Mouse (Mus musculus): ENCODE data around the gene Gm32742.

Gene Gm32742

DNA sequence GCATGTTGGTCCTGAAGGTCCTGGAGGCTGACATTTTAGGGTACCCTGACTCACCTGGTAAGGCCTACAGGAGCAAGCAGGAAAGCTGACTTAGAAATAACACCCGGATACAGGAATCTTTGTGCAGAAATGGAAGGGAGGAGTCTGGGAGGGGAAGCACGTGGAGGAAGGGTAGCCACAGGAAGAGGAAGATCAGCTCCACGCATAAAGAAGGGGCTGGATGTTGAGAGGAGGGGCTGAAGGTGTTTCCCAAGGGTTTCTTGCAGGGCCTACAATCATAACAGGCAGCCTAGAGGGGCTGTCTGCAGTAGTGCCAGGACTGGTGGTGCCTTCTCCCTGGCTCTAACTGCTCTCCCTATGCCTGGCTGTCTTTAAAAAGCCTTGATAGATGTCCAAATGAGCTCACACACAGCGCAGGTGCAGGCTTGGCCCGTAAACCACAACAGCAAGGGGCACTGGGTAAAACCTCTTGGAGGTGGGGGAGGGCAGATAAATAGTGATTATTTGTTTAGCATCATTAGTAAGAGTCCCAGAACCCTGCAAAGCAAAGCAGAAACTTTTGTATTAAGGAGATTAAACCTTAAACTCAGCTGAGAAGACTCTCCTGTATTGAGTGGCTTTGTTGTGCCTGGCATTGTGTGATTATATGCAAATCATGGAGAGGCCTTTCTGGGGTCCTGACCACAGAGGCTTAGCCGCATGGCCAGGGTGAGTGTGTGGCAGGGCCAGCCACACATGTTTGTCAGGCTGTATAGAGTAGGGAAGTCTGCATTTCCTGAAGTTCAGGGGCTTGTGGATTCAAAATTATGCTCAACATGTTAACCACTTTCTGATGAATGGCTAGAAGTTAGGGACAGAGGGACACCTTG lies at the start of gene Gm32742:
Gm32742 (minus strand) TSS at position 206 of the 869 bp plus-strand sequence.
- TF ChIP-seq GATA4 (IDR thresholded peaks at IDR 0.05; ENCODE audit: insufficient replicate concordance, low read length) = no peak

DNA sequence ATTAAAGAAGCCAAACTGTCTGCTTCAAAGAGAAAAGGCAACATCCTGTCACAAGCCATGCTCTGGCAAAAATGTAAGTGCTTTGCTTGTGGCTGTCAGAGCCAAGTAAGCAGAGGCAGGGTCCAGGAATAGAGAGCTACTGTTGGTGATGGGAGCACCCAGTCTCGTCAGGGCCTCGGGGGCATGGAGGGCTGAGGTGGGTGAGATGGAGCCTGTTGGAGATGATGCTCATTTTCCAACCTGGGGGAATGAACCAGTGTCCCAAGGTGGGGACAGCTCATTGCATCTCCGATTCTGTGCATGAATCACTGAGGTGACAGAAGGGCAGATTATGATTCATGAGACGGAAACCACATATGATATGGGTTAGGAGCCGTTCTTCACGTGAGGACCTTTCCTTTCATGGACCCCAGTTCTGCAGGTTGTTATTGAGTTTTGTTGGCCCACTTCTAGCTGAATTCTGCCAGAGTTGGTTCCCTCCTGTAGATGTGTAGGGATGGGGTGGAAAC lies 48.5 kb upstream of the Gm32742 start:
- TF ChIP-seq GATA4 (IDR thresholded peaks at IDR 0.05; ENCODE audit: insufficient replicate concordance, low read length) = no peak

DNA sequence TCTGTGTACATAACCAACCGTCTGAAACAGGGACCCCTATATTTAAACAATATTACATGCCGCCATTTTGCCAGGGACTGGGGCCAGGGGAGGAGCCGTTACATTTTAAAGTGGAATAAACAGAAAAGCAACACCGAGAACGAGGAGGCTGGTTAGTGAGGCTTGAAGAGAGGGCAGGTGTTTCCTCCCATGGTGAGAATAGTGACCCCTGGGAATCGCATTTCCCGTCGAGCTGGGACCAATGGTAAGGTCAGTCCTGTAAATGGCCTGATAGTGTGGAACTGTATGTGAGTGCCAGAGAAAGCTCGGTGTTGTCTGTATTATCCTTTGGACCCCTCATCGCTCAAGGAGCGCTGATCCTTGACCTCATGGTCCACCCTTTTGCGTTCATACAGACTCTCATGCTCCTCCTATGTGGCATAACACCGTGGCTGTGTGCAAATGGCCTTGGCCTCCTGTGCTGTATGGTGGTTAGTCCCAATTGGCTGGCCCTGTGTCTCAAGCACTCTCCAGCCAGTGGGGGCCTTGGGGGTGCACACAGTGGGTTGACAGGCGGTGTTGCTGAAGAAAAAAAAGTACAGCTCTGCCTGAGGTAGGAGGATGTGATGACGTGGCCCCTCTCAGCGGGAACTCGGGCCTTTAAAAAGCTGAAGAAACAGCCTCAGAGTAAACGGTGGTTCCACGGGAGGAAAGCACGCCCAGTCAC lies 47.9 kb upstream of the Gm32742 start, which contains the start of gene Pou2af1:
Pou2af1 (plus strand) TSS at position 686 of the 706 bp plus-strand sequence.
- TF ChIP-seq GATA4 (IDR thresholded peaks at IDR 0.05; ENCODE audit: insufficient replicate concordance, low read length) = no peak

DNA sequence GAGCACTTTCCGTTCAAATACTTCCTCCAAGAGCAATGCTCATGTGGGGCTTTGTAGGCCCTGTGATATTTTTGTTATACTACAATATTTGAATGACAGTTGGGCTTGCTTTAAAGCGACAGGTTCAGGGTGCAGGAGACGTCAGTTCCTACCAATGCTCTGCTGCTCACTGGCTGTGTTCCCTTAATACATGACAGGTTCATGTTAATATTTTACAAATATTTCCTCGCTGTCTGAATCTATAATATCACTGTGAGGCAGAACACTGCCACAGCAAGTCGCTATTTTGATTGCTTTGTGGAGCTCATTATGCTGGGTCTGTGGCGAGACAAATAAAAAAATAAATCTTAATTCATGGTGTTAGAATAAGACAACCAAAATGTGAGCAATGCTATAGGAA lies 45.9 kb upstream of the Gm32742 start:
- TF ChIP-seq GATA4 (IDR thresholded peaks at IDR 0.05; ENCODE audit: insufficient replicate concordance, low read length) = no peak

DNA sequence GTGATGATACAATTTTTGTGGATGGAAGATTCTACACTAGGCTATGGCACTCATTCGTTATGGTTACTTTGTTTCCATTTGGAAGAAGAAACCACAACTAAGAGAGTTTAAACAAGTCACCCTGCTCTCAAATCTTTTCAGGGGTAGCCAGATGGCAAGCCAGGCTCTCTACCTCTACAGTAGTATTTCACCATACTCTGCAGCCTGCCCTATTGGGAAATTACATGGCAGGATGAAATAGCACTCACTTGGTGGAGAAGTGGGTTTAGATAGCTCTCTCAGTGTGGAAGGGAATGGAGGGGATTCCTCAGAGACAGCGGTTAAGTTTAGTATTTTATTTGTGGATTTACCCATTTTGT lies 43.6 kb upstream of the Gm32742 start:
- TF ChIP-seq GATA4 (IDR thresholded peaks at IDR 0.05; ENCODE audit: insufficient replicate concordance, low read length) = no peak

DNA sequence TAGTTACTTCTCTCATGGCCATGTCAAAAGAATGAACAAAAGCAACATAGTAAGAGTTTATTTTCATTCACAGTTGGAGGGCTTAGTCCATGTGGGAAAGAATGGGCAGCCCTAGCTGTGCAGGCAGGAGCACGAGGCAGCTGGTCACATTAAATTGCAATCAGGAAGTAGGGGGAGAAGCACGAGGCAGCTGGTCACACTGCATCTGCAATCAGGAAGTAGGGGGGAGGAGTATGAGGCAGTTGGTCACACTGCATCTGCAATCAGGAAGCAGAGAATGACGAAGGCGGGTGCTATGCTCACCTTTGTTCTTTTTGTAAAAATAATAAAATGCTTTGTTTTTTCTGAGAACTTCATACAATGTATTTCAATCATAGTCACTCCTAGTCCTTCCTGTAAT lies 29.5 kb upstream of the Gm32742 start:
- no peak for TF ChIP-seq GATA4 (IDR thresholded peaks at IDR 0.05; ENCODE audit: insufficient replicate concordance, low read length)

DNA sequence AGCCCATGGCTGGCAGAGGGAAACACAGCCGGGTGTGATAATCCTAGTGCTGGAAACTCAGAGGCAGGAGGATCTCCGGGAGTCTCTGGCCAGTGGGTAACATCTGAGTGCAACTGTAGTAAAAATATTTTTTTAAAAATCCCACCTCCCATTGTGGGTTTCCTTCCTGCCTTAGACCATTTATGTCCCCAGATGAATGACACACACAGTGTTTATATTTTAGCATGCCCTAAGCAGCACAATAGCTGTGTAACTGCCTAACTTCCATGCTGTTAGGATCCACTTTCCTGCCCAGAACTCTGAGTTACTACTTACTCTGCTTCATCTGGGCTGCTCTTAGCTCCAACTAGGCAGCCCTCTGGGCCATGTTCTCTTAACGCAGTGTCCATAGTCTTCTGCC lies 25.3 kb upstream of the Gm32742 start:
- TF ChIP-seq GATA4 (IDR thresholded peaks at IDR 0.05; ENCODE audit: insufficient replicate concordance, low read length) = no peak

DNA sequence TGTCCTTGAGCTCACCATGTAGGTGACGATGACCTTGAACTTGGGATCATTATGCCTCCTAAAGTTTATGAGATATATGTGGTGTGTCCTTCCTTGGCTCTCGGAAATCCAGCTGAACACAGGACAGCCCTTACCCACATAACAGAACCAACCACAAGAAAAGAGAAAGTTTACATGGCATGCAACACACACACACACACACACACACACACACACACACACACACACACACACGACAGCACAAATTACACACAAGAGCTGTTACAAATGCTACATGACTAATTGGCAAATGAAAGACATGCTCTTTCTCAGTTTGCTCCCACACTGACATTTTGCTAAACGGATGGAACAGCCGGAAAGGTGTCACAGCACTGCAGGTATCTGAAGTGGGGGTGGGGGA lies 20.6 kb upstream of the Gm32742 start:
- TF ChIP-seq GATA4 (IDR thresholded peaks at IDR 0.05; ENCODE audit: insufficient replicate concordance, low read length) = no peak

DNA sequence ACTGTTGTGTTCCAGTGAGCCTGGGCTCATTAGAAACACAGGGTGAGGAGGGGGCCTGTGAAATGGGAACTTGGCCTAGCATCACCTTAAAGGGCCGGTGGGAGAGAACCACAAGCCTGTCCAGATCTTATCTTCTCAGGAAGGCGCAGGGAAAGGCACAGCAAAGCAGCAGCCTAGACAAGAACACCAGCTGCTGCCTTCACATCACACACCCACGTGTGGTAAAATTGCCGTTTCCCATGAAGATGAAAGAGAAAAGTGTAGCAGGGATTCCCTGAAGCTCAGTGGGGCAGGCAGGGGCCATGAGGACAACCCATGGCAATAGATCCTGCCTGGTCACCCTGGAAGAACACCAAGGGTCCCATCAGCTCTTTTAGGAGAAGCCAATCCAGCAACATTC lies 20.1 kb upstream of the Gm32742 start:
- no peak for TF ChIP-seq GATA4 (IDR thresholded peaks at IDR 0.05; ENCODE audit: insufficient replicate concordance, low read length)

DNA sequence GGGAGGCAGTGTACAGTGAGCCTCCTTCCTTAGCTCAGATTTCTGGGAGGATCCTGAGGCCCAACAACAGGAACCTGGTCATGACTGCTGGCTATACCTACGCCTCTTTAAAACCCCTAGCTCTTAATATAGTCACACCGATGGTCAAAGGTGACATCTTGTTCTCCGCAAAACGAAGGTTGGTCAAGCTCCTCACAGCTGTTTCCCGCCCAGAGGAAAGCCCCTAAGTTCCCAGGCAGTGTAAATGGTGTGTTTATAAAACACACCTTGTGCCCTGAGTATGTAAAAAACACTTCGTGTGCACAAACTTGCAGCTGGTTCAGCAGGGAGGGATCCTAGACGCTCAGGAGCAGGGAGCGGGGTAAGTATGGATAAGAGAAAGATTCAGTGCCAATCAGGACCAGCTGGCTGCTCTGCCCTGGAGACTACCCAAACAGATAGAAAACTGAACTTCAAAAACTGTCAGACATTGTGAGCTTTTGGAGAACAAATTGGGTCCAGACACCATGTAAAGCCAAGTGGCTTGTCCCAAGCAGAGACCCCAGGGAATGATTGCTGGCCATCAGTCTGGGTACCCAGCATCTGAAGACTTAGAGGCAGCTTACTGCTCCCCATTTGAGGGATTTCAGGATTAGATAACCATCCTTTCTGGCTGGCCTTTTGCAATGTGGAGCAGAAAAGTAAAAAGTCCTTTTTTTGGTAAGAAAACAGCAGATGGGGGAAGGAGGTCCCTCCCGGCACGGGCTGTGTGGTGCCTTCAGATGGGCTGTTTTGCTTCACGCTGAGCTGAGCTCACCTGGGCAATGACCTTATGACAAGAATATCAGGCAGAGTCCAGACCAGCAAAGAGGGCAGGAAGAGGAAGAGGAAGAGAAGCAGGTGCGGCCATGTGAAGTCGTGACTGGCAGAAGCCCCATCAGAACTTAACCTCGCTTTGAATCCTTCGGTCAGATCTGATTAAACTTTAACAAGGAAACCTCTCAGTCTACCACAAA lies 17.7 kb upstream of the Gm32742 start:
- no peak for TF ChIP-seq GATA4 (IDR thresholded peaks at IDR 0.05; ENCODE audit: insufficient replicate concordance, low read length)

DNA sequence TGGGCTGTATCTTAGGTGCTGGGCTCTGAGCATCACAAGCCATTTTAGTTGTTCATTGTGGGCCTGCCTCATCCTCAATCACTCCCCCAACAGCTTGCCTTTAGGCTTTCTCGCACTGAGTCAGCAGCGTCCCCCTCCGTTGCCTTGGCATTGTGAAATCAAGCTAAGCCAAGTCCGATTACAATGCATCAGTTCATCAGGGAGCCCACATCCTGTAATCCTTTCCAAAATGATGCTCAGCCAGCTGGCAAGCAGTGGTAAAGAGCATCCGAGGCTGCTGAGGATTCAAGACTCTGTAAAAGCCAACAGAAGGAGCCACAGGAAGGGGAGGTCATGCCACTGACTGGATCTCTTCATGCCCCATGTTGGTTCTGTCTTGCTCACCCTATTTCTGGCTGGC lies 15.3 kb upstream of the Gm32742 start:
- TF ChIP-seq GATA4 (IDR thresholded peaks at IDR 0.05; ENCODE audit: insufficient replicate concordance, low read length) = no peak

DNA sequence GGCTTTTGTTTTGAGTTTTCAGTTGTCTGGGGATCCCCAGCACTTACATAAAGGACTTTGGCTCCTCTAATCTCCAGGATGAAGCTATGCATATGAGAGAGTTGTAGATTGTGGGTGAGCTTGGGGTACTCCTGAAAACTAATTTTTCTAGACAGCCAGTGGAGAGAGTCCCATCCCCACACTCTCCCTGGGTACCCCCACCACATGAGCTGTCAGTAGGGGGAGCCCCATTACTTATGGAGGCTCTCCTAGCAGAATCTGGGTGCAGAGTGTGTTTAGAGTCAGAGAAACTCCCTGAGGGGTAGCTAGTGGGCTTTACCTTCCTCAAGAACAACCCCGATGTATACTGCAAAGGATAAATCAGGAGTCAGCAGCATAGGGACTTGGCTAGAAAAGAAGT lies 13.0 kb upstream of the Gm32742 start:
- no peak for TF ChIP-seq GATA4 (IDR thresholded peaks at IDR 0.05; ENCODE audit: insufficient replicate concordance, low read length)

DNA sequence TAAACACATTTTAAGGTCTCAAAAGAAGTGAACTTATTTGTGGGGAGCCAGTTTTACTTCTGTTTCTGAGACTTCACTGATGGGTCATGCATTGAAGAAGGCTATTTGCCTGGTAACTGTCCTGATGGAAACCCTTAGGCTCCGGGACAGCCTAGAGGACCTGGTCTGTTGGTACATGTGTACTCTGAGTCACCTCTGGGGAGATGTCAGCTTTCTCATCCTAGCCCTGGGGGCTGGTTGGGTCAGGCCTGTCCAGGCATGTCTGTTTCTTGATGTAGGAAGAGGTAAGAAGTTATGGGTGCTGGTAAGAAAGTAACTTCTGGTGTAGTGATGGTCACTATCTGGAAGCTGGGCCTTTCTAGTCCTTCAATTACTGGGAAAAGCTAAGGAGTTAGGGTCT lies 10.4 kb upstream of the Gm32742 start:
- no peak for TF ChIP-seq GATA4 (IDR thresholded peaks at IDR 0.05; ENCODE audit: insufficient replicate concordance, low read length)

DNA sequence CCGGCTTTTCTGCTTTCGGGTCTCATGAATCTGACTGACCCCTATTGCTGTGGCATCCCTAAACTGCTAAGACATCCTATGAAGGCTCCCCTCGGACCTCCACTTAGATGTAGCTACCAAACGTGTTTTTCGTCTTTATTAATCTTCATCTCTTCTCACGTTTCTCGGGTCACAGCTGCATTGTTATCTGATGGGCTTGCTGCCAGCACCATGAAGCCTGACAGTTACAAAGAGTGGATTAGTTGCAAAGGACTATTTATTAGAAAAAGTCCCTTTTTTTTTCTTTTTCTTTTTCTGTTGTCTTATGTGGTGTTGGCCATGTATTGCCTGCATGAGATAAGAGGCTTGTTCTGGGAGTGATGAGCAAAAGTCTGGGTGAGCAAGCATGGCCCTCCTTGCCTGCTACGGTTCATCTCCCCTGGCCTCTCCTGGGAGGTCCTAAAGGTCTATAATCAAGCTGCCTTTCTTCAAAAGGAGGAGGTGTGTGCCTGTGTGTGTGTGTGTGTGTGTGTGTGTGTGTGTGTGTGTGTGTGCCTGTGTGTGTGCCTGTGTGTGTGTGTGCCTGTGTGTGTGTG lies 9.7 kb upstream of the Gm32742 start:
- TF ChIP-seq GATA4 (IDR thresholded peaks at IDR 0.05; ENCODE audit: insufficient replicate concordance, low read length) = peak; percentile 47; the same call in 1 of the 2 replicates

DNA sequence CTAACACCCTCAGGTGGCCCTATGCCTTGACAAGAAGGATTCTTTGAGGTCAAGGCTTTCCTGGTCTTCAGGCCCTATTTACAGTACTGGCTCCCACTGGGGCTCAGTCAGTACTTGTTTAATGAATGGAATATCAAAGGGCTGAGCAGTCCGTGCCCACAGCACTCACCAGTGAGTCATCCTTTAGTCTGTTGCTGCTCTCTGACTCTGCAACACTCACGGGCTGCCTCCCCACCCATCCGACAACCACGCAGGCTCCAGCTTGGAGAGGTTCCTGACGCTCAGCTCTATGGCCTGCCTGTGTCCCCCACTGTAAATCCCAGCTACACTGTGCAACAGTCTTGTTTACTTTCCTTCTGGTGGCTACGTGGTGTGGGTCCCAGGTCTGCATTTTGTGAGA lies 5.0 kb upstream of the Gm32742 start:
- TF ChIP-seq GATA4 (IDR thresholded peaks at IDR 0.05; ENCODE audit: insufficient replicate concordance, low read length) = no peak
